Mouse (Mus musculus): ENCODE measurements around the gene Entpd2. TPM values are rescaled to one million over a fixed set of nuclear protein-coding genes. Genes with fewer than 3 reads are reported as not detected.

The Entpd2 gene
- polyA plus RNA-seq, 1 experiment from 2014 or later, result 0.42 TPM

DNA sequence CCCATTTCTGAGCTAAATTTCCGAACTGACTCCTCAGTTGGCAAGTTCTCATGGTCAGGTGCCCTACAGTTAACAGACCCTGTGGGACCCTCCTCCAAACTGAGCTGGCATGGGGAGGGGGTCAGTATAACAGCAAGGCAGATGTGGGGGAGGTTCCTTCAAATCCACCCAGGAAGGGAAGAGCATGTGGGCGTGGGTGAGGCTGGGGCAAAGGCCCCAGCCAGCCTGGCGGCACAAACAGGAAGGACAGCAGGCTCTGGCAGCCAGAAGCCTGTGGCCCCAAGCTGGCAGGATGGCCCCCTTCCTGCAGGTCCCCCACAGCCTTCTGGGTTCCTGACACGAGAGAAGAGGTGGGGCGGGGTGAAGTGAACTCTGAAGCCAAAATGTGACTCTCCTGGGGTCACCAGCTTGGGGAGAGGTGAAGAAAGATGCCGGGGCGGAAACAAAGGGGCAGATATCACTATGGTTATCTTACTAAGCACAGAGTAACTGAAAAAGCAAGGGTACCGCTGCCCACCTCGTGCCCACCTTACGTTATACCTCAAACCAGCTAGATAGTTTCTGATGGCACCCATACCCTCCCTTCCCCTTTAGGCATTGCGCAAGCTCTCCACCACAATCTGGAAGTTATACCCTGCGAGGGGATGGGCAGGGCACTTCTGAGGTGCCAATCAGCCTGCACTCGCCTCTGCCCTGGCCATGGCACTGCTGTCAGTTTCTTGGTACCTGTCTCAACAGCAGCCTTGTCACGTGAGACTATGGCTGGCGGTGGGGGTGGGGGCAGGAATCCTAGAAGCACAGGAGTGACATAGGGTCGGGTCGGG, 27.1 kb downstream of the Entpd2 start, which contains the start of gene Fut7:
Gene Fut7 (plus strand): TSS at position 681 of the 824 bp plus-strand sequence.
- Histone ChIP-seq H3K27me3 (peaks cover 42% of the 10 kb centered on the region), H3K9me3 (no peaks in the 10 kb centered on the region), H3K4me3 (no peak within 1 kb of the TSS), H3K27ac (no peak within 1 kb of the TSS), H3K4me1 (no peaks in the 10 kb centered on the region), H3K9ac (no peak within 1 kb of the TSS), H3K36me3 (no peaks in the 10 kb centered on the region), H3K4me2 (replicated peaks) (no peak within 1 kb of the TSS)
- no peak for ATAC-seq (ENCODE audit: insufficient number of reproducible peaks, insufficient read depth, low FRiP score, low TSS enrichment)
- WGBS, result 63% methylated on average over 17 of the region's 17 CpGs

DNA sequence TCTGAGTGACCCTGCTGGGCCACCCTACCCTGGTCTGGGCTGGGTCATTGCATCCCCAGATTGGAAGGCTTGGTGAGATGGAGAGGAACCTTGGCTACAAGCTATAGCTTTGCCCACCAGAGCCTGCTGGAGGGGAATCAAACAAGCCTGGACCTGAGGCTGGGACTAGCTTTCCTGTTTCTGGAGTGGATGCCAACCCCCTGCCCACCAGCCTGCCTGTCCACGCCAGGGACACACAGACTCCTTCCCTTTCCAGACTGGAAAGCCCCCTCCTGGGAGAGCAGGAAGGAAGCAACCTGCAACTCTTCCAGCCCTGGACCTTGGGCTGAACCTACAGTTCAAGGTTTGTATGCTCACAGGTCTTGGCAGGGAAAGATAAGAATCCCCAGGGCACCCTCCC, 28.0 kb downstream of the Entpd2 start:
- H3K27me3 ChIP-seq, result peaks cover 42% of the 10 kb centered on the region
- H3K4me3 ChIP-seq, result no peak overlapping the region
- no peak for ATAC-seq (ENCODE audit: insufficient number of reproducible peaks, insufficient read depth, low FRiP score, low TSS enrichment)
- H3K4me2 ChIP-seq (replicated peaks), result no peak overlapping the region
- no peak overlapping the region for H3K27ac ChIP-seq
- 60% methylated on average over 1 of the region's 1 CpGs for WGBS
- no peaks in the 10 kb centered on the region for H3K9me3 ChIP-seq
- no peaks in the 10 kb centered on the region for H3K36me3 ChIP-seq
- no peak overlapping the region for H3K9ac ChIP-seq
- no peaks in the 10 kb centered on the region for H3K4me1 ChIP-seq

DNA sequence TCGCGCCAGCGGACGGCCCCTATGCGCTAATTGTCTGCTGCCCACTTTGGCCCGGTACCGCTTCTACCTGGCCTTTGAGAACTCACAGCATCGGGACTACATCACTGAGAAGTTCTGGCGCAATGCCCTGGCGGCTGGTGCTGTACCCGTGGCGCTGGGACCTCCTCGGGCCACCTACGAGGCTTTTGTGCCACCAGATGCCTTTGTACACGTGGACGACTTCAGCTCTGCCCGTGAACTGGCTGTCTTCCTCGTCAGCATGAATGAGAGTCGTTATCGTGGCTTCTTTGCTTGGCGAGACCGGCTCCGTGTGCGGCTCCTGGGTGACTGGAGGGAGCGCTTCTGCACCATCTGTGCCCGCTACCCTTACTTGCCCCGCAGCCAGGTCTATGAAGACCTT, 29.8 kb downstream of the Entpd2 start:
- Histone ChIP-seq H3K4me1 (peaks cover 6% of the 10 kb centered on the region; the same call in 1 of the 2 replicates), H3K27ac (no peak overlapping the region), H3K4me2 (replicated peaks) (no peak overlapping the region), H3K9me3 (no peaks in the 10 kb centered on the region), H3K4me3 (no peak overlapping the region), H3K36me3 (no peaks in the 10 kb centered on the region), H3K27me3 (peaks cover 60% of the 10 kb centered on the region), H3K9ac (no peak overlapping the region)
- WGBS, result 52% methylated on average over 27 of the region's 27 CpGs
- ATAC-seq (ENCODE audit: insufficient number of reproducible peaks, insufficient read depth, low FRiP score, low TSS enrichment), result no peak

DNA sequence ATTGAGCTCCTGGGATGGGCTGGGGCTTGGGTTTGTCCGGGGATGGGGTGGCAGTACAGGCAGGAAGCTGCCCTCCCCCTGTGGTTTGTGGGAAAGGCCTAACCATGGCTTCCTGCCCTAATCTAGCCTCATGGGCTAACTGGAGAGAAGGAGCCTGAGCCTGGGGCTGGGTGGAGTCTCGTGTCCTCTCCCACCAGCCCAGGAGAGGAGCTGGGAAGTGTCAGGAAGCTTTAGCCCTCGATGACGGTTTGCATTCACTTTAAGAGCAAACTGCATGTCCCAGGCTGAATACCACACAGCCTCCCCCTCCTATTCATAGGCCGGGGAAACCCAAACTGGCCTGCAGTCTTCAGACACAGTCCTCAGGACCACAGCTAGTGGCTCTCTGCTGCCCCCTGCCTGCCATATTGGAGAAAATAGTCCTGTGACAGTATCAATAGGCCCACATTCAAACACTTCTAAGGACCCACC, 31.1 kb downstream of the Entpd2 start:
- Histone ChIP-seq H3K9ac (peak overlapping the region; percentile 34; the same call in 1 of the 2 replicates), H3K36me3 (no peaks in the 10 kb centered on the region), H3K4me1 (peaks cover 6% of the 10 kb centered on the region; the same call in 1 of the 2 replicates), H3K4me2 (replicated peaks) (no peak overlapping the region), H3K9me3 (no peaks in the 10 kb centered on the region), H3K27me3 (peaks cover 65% of the 10 kb centered on the region), H3K4me3 (no peak overlapping the region), H3K27ac (no peak overlapping the region)
- ATAC-seq (ENCODE audit: insufficient number of reproducible peaks, insufficient read depth, low FRiP score, low TSS enrichment), result no peak
- WGBS, result 28% methylated on average over 5 of the region's 5 CpGs

DNA sequence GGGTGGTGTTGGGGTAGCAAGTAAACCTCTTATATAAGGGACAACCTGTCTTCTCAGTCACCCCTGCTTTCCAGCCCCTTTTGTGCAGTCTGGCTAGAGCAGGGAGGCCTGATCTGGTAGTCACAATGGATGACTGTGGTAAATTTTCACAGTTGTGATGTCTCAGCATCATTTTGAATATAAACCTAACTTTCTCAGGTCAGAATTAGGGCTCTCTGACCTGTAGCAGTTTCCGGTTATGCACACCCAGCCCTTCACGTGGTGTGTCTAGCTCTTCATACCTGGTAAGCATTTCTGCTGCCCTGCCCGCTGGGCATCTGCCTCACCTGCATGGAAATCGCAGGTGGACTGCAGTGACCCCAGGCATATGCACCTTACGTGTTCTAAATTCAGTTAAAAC, 31.6 kb downstream of the Entpd2 start:
- WGBS, result 88% methylated on average over 5 of the region's 5 CpGs
- no peaks in the 10 kb centered on the region for H3K9me3 ChIP-seq
- no peak overlapping the region for H3K4me2 ChIP-seq (replicated peaks)
- H3K4me3 ChIP-seq, result no peak overlapping the region
- peaks cover 6% of the 10 kb centered on the region; the same call in 1 of the 2 replicates for H3K4me1 ChIP-seq
- H3K27me3 ChIP-seq, result peaks cover 65% of the 10 kb centered on the region
- ATAC-seq (ENCODE audit: insufficient number of reproducible peaks, insufficient read depth, low FRiP score, low TSS enrichment), result no peak
- no peak overlapping the region for H3K27ac ChIP-seq
- H3K36me3 ChIP-seq, result no peaks in the 10 kb centered on the region
- no peak overlapping the region for H3K9ac ChIP-seq

DNA sequence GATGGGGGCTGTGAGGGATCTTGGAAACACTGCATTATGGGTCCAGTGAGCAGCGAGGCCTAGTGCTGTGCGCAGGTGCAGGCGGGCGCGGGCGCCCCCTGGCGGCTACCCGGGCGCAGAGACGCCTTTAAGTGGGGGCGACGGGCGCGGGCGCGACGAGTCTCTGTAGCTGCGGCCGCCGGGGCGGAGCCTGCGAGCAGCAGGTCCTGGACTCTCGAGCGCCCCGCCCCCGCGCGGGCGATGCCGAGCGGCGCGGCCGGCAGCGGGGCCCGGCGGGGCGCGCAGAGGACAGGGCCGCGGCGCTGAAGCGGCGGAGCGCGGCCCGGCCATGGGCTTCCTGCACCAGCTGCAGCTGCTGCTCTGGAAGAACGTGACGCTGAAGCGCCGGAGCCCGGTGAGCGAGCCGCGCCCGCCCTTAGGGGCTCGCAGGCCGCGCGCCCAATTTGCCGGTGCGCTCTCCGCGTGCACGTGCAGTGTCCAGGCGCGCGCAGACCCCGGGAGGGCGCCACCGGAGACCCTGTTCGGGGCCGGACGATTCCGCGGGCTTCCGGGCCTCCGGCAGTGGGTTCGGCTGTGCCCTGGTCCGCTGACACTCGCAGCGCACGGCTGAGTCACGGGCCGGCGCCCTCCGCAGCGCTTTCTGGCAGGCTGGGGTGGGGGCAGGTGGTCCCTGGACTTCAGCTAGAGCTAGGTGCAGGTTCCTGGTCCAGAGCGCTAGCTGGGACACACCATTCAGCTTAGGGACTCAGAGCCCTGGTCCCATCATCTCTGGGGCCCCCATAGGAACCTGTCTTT, 33.0 kb downstream of the Entpd2 start, which contains the start of gene Abca2:
Gene Abca2 (plus strand): TSS at position 262 of the 795 bp plus-strand sequence.
- H3K9ac ChIP-seq, result peak within 1 kb of the TSS; percentile 73
- peak within 1 kb of the TSS; percentile 80 for H3K4me3 ChIP-seq
- H3K27me3 ChIP-seq, result peaks cover 53% of the 10 kb centered on the region
- peak within 1 kb of the TSS; percentile 47 for H3K27ac ChIP-seq
- peaks cover 6% of the 10 kb centered on the region; the same call in 1 of the 2 replicates for H3K4me1 ChIP-seq
- under 1% methylated on average over 82 of the region's 89 CpGs for WGBS
- no peaks in the 10 kb centered on the region for H3K36me3 ChIP-seq
- peak within 1 kb of the TSS; percentile 93 for H3K4me2 ChIP-seq (replicated peaks)
- no peaks in the 10 kb centered on the region for H3K9me3 ChIP-seq
- peak; percentile 78 for ATAC-seq (ENCODE audit: insufficient number of reproducible peaks, insufficient read depth, low FRiP score, low TSS enrichment)

DNA sequence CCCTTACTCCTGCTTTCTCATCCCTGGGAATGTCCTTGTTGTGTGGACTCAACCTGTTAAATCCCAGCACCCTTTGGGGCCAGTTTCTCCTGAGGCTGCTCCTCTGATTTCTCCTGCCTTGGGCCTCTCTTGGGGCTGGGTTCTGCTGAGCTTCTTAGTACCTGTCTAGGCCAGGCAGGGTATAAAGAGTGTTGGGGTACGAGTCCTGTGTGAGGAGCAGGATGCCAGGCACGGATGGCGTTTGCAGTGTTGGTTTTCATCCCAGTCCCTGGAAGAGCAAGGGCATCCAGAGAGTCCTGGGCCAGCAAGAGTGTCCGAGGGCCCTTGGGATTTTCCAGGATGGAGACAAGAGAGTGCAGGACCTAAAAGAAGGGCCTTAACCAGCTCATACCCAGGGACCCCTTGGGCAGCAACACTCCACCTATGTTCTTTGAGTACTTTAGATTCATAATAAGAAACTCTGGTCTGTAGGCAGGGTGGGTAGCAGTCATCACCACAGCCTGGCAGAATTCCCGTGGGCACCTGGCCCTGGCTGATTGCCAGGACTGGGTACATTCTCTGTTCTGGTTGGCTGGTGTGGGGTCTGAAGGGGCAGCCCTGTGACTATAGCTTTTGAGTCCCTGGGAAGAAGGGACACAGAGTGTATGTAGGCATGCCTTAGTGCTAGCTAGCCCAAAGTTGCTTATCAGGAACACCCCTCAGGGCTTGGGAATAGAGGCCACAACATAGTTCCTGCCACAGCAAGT, 33.9 kb downstream of the Entpd2 start:
- H3K9ac ChIP-seq, result peak overlapping the region; percentile 73; the same call in 1 of the 2 replicates

DNA sequence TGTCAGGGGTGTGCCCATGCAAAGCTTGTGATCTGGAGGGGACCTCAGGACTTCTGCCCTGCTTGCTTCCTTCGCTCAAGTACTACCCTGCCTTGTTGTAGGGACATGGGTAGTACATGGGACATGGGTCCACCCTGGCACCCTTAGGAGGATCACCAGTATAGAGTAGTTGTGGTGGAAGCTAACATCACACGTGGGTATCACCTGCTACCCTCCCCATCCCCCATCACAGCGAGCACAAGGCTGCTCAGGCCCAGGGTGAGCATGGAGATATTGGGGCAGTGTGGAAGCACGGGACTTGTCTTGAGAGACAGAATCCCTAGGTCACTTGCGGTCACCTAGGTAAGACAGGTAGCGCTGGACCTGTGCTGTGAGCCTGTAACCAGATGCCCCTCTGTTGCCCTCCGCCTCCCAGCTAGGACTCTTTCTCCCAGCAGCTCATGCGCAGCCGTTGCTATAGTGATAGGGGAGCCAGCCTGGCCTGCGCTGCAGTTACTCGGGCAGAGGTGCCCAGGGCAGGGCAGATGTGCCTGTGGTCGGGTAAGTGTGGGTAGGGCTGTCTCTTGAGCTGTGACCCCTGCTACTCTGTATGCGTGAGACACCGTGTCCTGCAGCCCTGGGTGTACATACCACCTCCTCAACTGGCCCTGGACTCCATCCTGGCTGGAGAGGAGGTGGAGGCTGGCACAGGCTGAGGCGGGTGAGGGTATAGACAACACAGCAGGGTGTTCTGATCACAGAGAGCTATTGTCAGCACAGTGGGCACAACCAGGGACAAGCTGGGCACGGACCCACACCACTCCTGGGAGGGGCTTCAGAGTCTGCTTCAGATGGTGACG, 34.9 kb downstream of the Entpd2 start:
- peaks cover 4% of the 10 kb centered on the region; the same call in 1 of the 2 replicates for H3K36me3 ChIP-seq
- WGBS, result 66% methylated on average over 17 of the region's 17 CpGs
- peaks cover 6% of the 10 kb centered on the region; the same call in 1 of the 2 replicates for H3K4me1 ChIP-seq
- H3K4me2 ChIP-seq (replicated peaks), result no peak overlapping the region
- H3K27ac ChIP-seq, result no peak overlapping the region
- ATAC-seq (ENCODE audit: insufficient number of reproducible peaks, insufficient read depth, low FRiP score, low TSS enrichment), result no peak; the same call in 1 of the 2 replicates
- H3K9ac ChIP-seq, result 0 out of 2 replicates have a peak overlapping the region, but pooled peaks have one; percentile 19
- no peaks in the 10 kb centered on the region for H3K9me3 ChIP-seq
- H3K27me3 ChIP-seq, result peaks cover 33% of the 10 kb centered on the region
- H3K4me3 ChIP-seq, result no peak overlapping the region

More for the DNA sequence above, 33.9 kb downstream of the Entpd2 start:
- H3K27me3 ChIP-seq, result peaks cover 43% of the 10 kb centered on the region
- H3K9me3 ChIP-seq, result no peaks in the 10 kb centered on the region
- peaks cover 6% of the 10 kb centered on the region; the same call in 1 of the 2 replicates for H3K4me1 ChIP-seq
- H3K27ac ChIP-seq, result no peak overlapping the region
- 69% methylated on average over 5 of the region's 5 CpGs for WGBS
- peak overlapping the region; percentile 80 for H3K4me3 ChIP-seq
- H3K36me3 ChIP-seq, result 0 out of 2 replicates have a peak, but pooled peaks cover under 1% of the 10 kb centered on the region
- peak overlapping the region; percentile 93 for H3K4me2 ChIP-seq (replicated peaks)
- no peak for ATAC-seq (ENCODE audit: insufficient number of reproducible peaks, insufficient read depth, low FRiP score, low TSS enrichment)

DNA sequence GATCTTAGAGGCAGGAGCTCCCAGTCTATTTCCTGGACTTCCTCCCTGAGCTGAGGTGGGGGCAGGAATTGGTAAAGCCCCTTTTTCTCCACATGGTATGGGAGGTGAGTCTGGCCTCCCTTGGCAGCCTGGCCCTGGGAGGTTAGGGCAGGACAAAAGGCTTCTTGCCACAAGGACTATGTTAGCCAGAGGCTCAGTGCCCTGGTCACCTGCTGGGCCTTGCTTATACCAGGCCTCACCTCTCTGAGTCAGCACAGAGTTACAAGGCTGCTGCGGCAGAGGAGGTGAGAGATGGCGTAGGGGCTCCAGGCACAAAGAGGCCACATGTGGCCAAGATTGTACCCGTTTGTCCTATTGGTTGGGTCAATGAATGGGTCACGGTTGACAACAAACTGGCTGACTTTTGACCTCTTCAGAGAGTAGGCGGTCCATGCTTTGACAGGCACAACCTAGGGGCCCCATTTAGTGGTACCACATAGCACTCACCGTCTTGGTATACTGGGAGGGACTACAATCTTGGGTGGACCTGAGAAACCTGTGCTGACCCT, 35.7 kb downstream of the Entpd2 start:
- no peak for ATAC-seq (ENCODE audit: insufficient number of reproducible peaks, insufficient read depth, low FRiP score, low TSS enrichment)

More for the DNA sequence above, 35.7 kb downstream of the Entpd2 start:
- 53% methylated on average over 6 of the region's 6 CpGs for WGBS
- peaks cover 4% of the 10 kb centered on the region; the same call in 1 of the 2 replicates for H3K36me3 ChIP-seq
- H3K27ac ChIP-seq, result no peak overlapping the region
- no peaks in the 10 kb centered on the region for H3K9me3 ChIP-seq
- no peak overlapping the region for H3K9ac ChIP-seq
- peaks cover 6% of the 10 kb centered on the region; the same call in 1 of the 2 replicates for H3K4me1 ChIP-seq
- H3K4me3 ChIP-seq, result no peak overlapping the region
- H3K4me2 ChIP-seq (replicated peaks), result no peak overlapping the region
- H3K27me3 ChIP-seq, result peaks cover 26% of the 10 kb centered on the region

Measured in embryonic facial prominence, embryonic 12.5 days (tissue).